Comparison of ENCODE assay signal across 10 mouse cellular contexts in genomic region chr14:60682361-60683023, GRCm38 (mm10). TPM values are rescaled to one million over a fixed set of nuclear protein-coding genes. Genes with fewer than 3 reads are reported as not detected.
DNase-seq lines count a peak whose midpoint lies in the region; ATAC-seq and TF ChIP-seq lines count a peak whose summit lies in the region.
"Had no signal": no experiment of that assay in that cellular context is flagged by ENCODE, and none has a peak within 500 bp of the region (broad histone marks: within the 10 kb centered on the region; RNA-seq: fewer than 3 reads in every experiment).

No protein-coding gene starts in this region.

- H3K9ac ChIP-seq in midbrain, embryonic 13.5 days (replicated peaks): no peak overlapping the region

- intact Hi-C loops in left cerebral cortex, postnatal 14 days (cut with DNase I): no loop called here
- intact Hi-C loops in gastrocnemius, adult 2 months (cut with DNase I): loop anchor here (5.0 kb wide), 1 partner anchor 45 kb away; no protein-coding TSS in a partner anchor

- H3K27ac ChIP-seq in gastrocnemius, adult 2 months: peak overlapping the region; percentile 75
- H3K27ac ChIP-seq in kidney, adult 2 months (ENCODE audit: insufficient read depth, low read depth, low read length): peak overlapping the region; percentile 58
- no peak overlapping the region for H3K27ac ChIP-seq in midbrain, embryonic 13.5 days

- H3K4me1 ChIP-seq in kidney, adult 2 months (ENCODE audit: control insufficient read depth, insufficient read depth, low read length): peaks cover 24% of the 10 kb centered on the region
- H3K4me1 ChIP-seq in midbrain, embryonic 13.5 days (replicated peaks): peaks cover 40% of the 10 kb centered on the region

- WGBS in kidney, adult 2 months: 5% methylated on average over 12 of the region's 12 CpGs
- 64% methylated on average over 12 of the region's 12 CpGs for WGBS in midbrain, embryonic 13.5 days

- no peaks in the 10 kb centered on the region for H3K27me3 ChIP-seq in kidney, adult 2 months (replicated peaks; ENCODE audit: control insufficient read depth, insufficient read depth, low read length)
- H3K27me3 ChIP-seq in midbrain, embryonic 13.5 days: no peaks in the 10 kb centered on the region

- TF ChIP-seq POLR2A in kidney, adult 2 months (IDR thresholded peaks at IDR 0.05; ENCODE audit: low read depth, low read length): no peak

- peak; percentile 28 to 40 for DNase-seq in left cerebral cortex, postnatal 14 days (ENCODE audit: low spot score in 2 of 2)
- DNase-seq in left cerebral cortex, adult 11 months (ENCODE audit: low spot score): no peak
- DNase-seq in adrenal gland, postnatal 36 days: peak; percentile 92 to 93
- peak; percentile 84 for DNase-seq in gastrocnemius, adult 2 months
- DNase-seq in kidney, adult 2 months: peak; percentile 96
- DNase-seq in frontal cortex, postnatal 10 days (ENCODE audit: low spot score in 2 of 2): no peak

- H3K4me3 ChIP-seq in gastrocnemius, adult 2 months: peak overlapping the region; percentile 52
- no peak overlapping the region for H3K4me3 ChIP-seq in kidney, adult 2 months (ENCODE audit: insufficient read depth, low read depth, low read length)
- H3K4me3 ChIP-seq in midbrain, embryonic 13.5 days (replicated peaks): no peak overlapping the region
- H3K4me3 ChIP-seq: erythroblast, embryonic 14.5 days; megakaryocyte, embryonic 14.5 days had no signal

- ATAC-seq in midbrain, embryonic 13.5 days: 0 out of 2 replicates have a peak, but pooled peaks have one; percentile 35
- no peak for ATAC-seq in monocyte, adult 5-6 weeks (replicated peaks; ENCODE audit: insufficient number of reproducible peaks, low FRiP score, low TSS enrichment, poor library complexity, severe bottlenecking)

- TF ChIP-seq CTCF in gastrocnemius, adult 2 months (IDR thresholded peaks at IDR 0.05): no peak
- TF ChIP-seq CTCF in kidney, adult 2 months (conservative IDR thresholded peaks at IDR 0.05; ENCODE audit: insufficient read depth, insufficient read length, low read depth, low read length): no peak

- H3K4me2 ChIP-seq in midbrain, embryonic 13.5 days (replicated peaks): no peak overlapping the region

- H3K36me3 ChIP-seq in kidney, adult 2 months (ENCODE audit: control insufficient read depth, insufficient read depth, low read length): no peaks in the 10 kb centered on the region
- no peaks in the 10 kb centered on the region for H3K36me3 ChIP-seq in midbrain, embryonic 13.5 days

- no peaks in the 10 kb centered on the region for H3K9me3 ChIP-seq in midbrain, embryonic 13.5 days
- H3K9me3 ChIP-seq: megakaryocyte, embryonic 14.5 days had no signal

RNA-seq across cellular contexts. Expression of gene Spata13, which starts 48.7 kb away (rescaled TPM):
- total RNA-seq in left cerebral cortex, postnatal 14 days (2021): 10 to 100 TPM; 14.7 to 20.9 TPM
- 100 to 1,000 TPM; 152 to 167 TPM for total RNA-seq in adrenal gland, postnatal 36 days (2021)
- 1 to 10 TPM; 3.8 to 4.3 TPM for total RNA-seq in gastrocnemius, adult 2 months (2021)
- 24.1 and 27.7 TPM in 2 replicates for polyA plus RNA-seq in kidney, adult 2 months (2012; rRNA removed)
- polyA plus RNA-seq in midbrain, embryonic 13.5 days (2015; fragmentation: Nextera tagmentation; extraction: Ambion mirVana): 41.3 and 47.4 TPM in 2 replicates
- 207 to 305 TPM (median 214 TPM) in 3 replicates for total RNA-seq in monocyte, adult 5-6 weeks (2017)

Comparison
In these comparisons a context has a peak if more than half of its experiments do, and no peak if none do; other contexts are left out.
1. DNase-seq: peak in left cerebral cortex, postnatal 14 days (2 of 2), adrenal gland, postnatal 36 days (2 of 2), gastrocnemius, adult 2 months (single experiment) and kidney, adult 2 months (single experiment); none in left cerebral cortex, adult 11 months (single experiment) and frontal cortex, postnatal 10 days (0 of 2).